Mouse (Mus musculus) lung, postnatal 25 days (tissue): Measurements from ENCODE around the gene Zc3h10.
"Not testable (repeated sequence)": the region's sequence is repeated elsewhere in the genome, so short reads cannot be mapped to it uniquely, and the experiment has no call there.

Experiments used
- DNase-seq: peaks from one replicate; pipeline ENCODE4 v3.0.0; 2022; ENCODE audit warnings: low spot score

Gene Zc3h10

GRCm38 (mm10) chr10:128524111-128524731 lies 23.4 kb downstream of the Zc3h10 start:
- no peak for DNase-seq

- no peak for DNase-seq
Observed at GRCm38 (mm10) chr10:128522351-128522750, 25.2 kb downstream of the Zc3h10 start.

- no peak for DNase-seq
Observed at GRCm38 (mm10) chr10:128520591-128520990, 27.0 kb downstream of the Zc3h10 start.

- peak; percentile 65 for DNase-seq
Observed at GRCm38 (mm10) chr10:128518833-128519232, 28.7 kb downstream of the Zc3h10 start.

GRCm38 (mm10) chr10:128516677-128517076 lies 30.9 kb downstream of the Zc3h10 start:
- no peak for DNase-seq

GRCm38 (mm10) chr10:128516029-128516428 lies 31.5 kb downstream of the Zc3h10 start:
- no peak for DNase-seq

GRCm38 (mm10) chr10:128515044-128515443 lies 32.5 kb downstream of the Zc3h10 start:
- no peak for DNase-seq

GRCm38 (mm10) chr10:128511761-128512160 lies 35.8 kb downstream of the Zc3h10 start:
- DNase-seq = no peak

- no peak for DNase-seq
Observed at GRCm38 (mm10) chr10:128511189-128511588, 36.4 kb downstream of the Zc3h10 start.

- no peak for DNase-seq
Observed at GRCm38 (mm10) chr10:128510301-128510700, 37.3 kb downstream of the Zc3h10 start.

- DNase-seq = no peak
Observed at GRCm38 (mm10) chr10:128509831-128510230, 37.7 kb downstream of the Zc3h10 start.

GRCm38 (mm10) chr10:128509203-128509602 lies 38.4 kb downstream of the Zc3h10 start:
- no peak for DNase-seq

- DNase-seq = no peak
Observed at GRCm38 (mm10) chr10:128508260-128508659, 39.3 kb downstream of the Zc3h10 start.

- no peak for DNase-seq
Observed at GRCm38 (mm10) chr10:128505974-128506373, 41.6 kb downstream of the Zc3h10 start.

- not testable (repeated sequence) for DNase-seq
Observed at GRCm38 (mm10) chr10:128505371-128505667, 42.3 kb downstream of the Zc3h10 start.

- peak; percentile 66 for DNase-seq
Observed at GRCm38 (mm10) chr10:128504641-128505370, 42.8 kb downstream of the Zc3h10 start.

- no peak for DNase-seq
Observed at GRCm38 (mm10) chr10:128504012-128504411, 43.6 kb downstream of the Zc3h10 start.

GRCm38 (mm10) chr10:128503532-128503931 lies 44.0 kb downstream of the Zc3h10 start:
- no peak for DNase-seq

GRCm38 (mm10) chr10:128502341-128502740 lies 45.2 kb downstream of the Zc3h10 start:
- DNase-seq = no peak

- DNase-seq = peak; percentile 57
Observed at GRCm38 (mm10) chr10:128499116-128499671, 48.4 kb downstream of the Zc3h10 start.

GRCm38 (mm10) chr10:128498590-128498989 lies 49.0 kb downstream of the Zc3h10 start, which contains the start of gene Myl6b:
Gene Myl6b (minus strand): TSS chr10:128498685.
- DNase-seq = peak; percentile 99

GRCm38 (mm10) chr10:128497134-128497737 lies 50.3 kb downstream of the Zc3h10 start:
- no peak for DNase-seq

GRCm38 (mm10) chr10:128496509-128497077 lies 51.0 kb downstream of the Zc3h10 start:
- no peak for DNase-seq
